Mouse (Mus musculus) brain, adult 2 months (tissue): ENCODE measurements around the gene Ubash3a.
A peak's percentile ranks its signal among the peaks of the same experiment; 100 is the strongest.
"Not testable (repeated sequence)": the region's sequence is repeated elsewhere in the genome, so short reads cannot be mapped to it uniquely, and the experiment has no call there.

Source experiments
- DNase-seq: peaks from one replicate; pipeline ENCODE4 v3.0.0; 2011; ENCODE audit warnings: low read depth, low spot score

The Ubash3a gene

DNA sequence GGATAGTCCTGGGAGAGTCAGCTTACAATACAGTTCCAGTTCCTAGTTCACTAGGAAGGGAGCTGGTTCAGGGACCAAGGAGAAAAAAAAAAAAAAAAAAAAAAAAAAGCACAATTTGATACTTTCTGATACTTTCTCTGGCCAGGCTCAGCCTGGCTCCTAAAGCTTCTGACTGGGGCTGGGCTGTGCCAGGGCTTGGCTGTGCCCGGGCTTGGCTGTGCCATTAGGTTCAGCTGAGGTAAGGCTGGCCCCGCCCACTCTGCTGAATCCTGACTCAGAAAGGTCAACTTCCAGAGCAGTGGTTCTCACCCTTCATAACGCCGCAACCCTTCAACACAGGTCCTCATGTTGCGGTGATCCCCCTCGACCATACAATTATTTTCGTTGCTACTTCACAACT is 52.8 kb downstream of the Ubash3a start:
- no peak for DNase-seq

DNA sequence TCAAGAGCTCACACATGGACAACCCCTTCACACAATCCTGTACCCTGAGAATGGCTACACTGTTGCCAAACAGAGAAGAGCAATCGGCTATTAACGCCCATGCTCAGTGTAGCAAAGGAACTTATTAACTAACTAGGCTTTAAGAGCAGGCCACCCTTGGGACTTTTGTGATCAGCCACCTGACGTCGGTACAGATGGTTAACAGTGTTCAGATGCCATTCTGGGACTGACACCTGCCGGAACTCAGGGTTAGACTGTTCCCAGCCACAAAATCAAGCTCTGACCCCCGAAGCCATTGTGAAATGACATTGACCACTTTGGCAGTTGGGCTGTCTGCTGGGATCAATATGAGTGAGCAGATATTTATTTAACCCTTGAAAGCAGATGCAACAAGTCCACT is 53.7 kb downstream of the Ubash3a start:
- DNase-seq = no peak

DNA sequence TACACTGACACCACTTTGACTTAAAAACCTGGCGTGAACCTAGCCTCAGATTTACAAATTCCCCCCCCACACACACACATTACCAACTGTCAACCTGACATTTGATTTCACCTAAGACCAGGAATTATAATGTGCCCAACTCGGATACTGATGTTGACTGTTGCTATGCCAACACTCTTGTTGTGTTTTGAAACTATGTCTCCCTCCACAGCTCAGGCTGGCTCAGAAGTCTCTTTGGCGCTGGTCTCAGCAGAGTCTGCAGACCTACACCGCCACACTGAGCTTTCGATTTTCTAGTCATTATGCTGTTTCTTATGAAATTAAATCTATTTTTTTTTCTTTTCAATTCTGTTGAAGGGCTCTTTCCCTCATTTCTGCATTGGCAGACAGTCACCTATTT is 55.0 kb downstream of the Ubash3a start:
- peak; percentile 11 for DNase-seq

DNA sequence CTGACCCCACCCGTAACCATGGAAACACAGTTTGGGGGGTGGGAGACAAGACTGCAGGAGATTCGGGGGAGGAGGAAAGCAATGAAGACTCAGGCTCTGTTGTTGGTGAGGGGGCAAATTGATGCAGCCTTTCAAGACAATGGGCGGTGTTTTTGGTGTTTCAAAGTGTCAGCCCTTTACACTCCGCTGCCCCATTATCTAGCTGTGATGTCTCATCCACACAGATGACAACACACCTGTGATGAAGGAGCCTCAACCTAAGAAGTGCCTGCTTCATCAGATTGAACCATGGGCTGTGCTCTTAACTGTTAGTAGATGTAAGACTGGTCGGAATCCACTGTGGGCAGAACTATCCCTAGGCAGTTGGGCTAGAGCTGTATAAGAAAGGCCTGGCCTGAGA is 56.1 kb downstream of the Ubash3a start:
- DNase-seq = no peak

DNA sequence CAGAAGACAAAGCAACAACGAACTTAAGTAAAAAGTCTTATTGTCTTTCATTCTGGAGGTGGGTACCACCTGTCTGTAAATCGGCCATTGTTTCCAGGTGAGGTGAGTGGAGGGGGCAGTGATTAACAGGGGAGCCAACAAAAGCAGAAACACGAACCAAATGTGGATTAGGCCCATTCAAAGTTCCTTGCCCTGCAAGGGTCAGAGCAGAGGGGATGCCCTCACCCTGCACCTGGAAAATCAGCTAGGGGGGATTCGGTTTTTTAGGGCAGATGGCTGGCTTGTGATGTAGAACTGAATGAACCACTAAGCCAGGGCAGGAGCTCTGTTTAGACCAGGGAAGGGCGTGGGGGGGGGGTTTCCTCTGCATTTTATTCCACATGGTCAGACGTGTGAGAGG is 56.7 kb downstream of the Ubash3a start:
- no peak for DNase-seq

DNA sequence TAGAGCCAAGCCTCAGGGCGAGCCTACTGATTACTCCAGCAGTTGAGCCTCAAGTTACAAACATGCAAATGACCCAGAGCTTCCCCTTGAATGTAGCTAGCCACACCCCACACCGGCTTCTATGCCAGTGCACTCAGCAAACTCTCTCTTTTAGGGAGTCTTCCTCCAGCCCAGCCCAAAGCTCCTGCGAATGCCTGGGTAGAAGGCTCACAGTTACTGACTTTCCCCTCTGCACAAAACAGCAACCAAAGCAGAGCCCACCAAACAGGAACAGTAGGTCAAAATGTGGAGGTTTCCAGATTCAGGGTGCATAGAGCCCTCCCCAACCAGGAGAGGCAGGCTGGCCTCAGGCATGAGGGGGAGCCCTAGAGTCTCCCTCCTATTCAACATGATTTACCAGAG is 57.5 kb downstream of the Ubash3a start:
- no peak for DNase-seq

DNA sequence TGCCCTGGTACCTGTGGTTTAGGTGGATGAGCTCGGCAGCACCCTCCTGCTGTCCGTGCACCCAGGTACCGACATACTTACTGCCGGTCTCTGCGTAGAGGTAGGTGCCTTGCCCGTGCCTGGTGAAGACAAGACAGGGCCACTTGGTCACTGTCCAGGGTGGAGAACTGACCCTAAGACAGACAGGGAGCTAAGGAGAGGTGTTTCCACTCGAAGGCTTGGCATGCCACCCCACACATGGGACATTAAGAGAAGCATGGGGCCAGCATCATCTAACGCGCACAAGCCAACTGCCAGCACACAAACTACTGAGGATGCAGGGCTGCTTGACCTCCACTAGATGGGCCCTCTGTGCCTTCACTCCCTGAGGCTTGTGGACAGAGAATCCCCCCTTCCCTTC is 58.2 kb downstream of the Ubash3a start:
- no peak for DNase-seq

DNA sequence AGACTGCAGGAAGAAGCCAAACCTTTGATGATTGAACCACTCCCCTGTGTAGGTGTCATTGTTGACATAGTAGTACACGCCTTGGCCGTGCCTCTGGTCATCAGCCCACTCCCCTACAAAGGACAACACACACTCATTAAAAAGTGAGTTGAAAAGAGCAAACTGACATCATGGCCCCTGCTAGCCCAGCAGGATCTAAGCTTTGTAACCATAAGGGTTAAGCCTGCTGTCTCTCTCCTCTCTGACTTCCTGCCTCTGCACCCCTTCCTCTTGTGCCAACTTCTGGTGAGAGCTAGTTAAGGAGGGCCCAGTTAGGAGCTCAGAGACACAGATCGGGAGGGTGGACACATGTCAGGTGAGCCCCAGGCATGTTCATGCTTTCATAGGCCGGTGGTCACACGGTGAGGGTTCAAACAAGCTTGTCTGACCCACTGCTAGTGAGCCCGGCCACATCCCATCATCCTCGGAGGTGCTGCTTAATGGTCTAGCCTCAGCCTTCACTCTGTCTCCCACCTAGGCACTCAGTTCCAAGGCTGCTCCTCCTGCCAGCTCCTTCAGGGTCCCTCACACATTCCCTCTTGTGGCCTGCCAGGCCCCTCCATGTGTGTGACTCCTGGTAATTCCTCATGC is 58.8 kb downstream of the Ubash3a start:
- no peak for DNase-seq

DNA sequence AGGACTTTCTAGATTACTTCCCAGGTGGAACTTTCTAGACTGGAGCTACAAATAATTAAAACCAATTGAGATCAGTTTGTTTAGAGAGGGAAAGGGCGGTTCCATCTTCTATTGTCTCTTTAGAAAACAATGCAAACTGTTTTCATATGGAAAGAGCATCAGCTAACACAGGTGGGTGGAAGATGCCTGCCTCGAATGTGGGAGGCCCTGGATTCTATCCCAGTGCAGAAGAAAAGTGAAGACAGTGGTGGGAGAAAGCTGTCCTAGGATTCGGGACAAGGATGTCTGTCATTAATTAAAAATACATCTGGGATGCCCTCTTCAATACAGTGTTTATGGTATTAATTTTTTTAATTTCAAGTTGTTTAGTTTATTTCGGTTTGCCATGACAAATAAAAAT is 59.5 kb downstream of the Ubash3a start:
- DNase-seq = no peak

DNA sequence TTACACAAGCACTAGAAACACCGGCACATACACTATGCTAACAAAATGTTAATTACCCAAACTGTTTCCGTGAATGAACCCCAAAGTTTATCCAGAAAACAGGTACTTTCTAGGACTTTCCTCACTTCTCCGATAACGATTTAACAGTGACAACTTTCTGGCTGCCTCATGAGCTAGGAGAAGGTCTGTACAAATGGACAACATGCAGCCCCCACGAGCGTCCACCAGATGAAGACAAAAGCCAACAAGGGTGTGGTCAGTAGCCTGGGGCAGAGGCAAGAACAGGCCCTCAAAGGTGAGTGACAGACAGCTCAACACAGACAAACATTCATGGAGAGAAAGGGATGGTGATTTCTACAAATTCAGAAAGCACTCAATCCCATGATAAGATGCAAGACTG is 59.9 kb downstream of the Ubash3a start:
- DNase-seq = no peak

DNA sequence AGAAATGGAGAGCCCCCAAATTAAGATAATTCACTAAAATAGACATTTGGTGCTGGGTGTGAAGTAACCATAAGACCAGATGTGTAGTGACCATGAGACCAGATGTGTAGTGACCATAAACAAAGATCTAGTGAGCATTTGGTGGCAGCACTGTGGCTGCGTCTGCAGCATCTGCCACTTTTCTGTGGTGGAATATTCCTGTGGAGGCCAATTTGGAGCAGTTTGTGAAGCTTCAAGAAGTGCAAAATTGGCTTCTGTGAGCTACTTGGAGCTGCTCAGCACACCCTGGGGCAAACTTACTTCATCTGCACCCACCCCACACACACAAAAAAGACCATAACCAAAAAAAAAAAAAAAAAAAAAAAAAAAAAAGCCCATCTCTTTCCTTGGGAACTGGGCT is 60.3 kb downstream of the Ubash3a start:
- no peak for DNase-seq

DNA sequence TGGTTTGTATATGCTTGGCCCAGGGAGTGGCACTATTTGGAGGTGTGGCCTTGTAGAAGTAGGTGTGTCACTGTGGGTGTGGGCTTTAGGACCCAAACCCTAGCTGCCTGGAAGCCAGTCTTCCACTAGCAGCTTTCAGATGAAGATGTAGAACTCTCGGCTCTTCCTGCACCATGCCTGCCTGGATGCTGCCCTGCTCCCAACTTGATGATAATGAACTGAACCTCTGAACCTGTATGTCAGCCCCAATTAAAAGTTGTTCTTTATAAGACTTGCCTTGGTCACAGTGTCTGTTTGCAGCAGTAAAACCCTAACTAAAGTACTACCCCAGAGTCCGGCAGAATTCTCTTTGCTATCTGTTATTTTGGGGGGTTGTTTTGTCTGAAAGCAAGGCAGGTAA is 62.1 kb downstream of the Ubash3a start:
- DNase-seq = no peak

DNA sequence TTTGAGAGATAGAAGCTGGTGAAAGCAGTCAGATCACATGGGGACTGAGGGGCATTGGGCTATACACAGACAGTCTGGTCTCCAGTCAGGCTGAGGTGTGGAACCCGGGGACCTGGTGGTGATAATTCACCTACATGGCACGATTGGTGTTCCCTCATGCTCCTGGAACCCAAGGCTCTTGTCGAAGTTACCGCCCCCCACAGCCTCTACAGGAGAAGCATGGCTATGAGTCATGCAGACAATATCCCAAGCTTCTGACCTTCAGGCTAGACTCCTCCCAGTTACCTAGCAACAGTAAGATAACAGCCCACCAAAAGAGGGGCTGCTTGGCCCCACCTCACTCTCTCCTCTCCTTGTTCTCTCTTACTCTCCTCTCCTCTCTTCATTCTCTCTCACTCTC is 62.6 kb downstream of the Ubash3a start:
- DNase-seq = no peak

DNA sequence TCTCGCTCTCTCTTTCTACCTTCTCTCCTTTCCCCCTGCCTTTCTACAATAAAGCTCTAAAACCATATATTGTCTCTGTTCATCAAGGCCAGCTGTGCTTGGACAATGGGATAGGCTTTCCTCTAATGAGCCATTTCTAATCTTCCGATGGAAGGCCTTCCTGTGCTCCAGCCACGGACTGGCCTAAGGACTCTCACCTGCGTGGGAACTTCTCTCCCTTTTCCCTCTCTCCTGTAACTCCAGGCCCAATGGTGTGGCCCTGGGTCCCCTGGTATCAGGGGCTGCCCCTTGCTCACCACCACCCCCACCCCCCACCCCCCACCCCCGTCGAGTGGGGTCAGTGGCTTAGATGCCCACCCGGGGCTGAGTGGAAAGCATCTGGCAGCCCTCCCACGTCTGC is 63.1 kb downstream of the Ubash3a start:
- DNase-seq = not testable (repeated sequence)

DNA sequence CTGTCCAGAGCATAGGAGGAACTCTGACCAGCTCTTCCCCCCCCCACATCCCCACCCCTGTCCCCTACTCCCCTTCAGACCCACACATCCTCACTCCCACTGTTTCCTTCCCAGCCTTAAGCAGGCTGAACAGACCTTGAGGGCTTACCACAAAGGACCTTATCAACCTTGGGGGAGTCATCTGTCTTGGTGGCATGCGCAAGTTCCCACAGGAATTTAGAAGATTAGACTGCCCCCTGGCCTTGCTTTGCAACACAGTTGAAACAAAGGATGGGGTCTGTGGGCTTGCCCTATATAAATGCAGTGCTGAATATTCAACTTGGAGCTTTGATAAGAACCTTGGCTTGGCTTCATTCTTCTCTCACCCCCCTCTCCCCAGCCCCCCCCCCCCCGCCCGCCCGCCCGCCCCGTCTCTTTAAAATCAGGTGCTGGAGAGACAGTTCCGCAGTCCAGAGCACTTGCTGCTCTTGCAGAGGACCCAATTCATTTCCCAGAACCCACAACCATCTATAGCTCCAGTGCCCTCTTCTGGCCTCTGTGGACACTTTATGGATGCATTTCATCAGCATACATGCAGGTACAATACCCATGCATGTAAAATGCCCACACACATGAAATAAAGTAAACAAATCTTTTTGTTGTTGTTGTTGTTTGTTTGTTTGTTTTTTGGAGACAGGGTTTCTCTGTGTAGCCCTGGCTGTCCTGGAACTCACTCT is 63.6 kb downstream of the Ubash3a start:
- DNase-seq = no peak

DNA sequence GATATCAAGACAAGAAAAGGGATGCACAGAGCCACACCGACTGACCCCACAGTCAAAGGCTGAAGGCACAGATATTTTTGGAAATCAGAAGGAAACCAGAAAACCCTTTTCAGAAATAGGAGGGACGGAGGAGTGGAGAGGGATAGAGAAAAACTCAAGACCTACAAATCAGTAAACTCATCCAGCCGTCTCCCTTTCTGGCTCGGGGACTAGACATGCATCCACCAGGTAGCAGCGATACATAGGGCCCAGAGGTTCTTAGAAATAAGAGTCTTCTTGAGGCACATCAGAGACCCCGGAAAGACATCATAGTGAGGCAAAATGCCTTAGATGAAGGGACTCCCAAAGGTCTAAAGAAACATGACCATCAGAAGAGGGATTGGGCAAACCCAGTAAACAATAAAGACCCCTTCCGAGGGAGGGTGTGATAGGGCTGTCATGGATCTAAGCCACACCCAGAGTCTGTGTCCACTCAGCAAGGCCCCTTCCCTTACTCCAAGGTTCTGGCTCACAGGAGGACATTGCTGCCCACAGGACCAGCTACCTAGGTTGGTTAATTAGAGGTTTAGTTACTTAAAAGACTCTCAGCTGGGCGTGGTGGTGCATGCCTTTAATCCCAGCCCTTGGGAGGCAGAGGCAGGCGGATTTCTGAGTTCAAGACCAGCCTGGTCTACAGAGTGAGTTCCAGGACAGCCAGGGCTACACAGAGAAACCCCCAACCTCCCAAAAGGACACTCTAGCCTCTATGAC is 64.9 kb downstream of the Ubash3a start:
- DNase-seq = no peak

DNA sequence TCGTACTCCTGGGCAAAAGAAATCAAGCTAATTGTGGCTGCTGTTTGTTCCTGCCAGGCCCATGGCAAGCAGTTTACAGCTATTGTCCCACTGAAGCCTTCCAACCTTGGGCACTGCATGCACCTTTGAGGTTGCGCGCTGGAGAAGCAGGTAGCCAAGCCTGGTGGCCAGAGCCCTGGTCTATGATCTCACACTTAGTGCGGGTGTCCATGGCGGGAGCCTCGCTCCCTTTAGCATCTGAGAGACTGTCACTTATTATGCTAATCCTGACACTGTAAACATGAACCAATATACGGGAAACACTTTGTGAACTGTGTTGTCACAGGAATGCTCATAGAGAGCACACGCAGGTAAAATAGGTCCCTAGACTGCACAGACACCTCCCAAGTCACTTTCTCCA is 66.0 kb downstream of the Ubash3a start:
- DNase-seq = no peak

DNA sequence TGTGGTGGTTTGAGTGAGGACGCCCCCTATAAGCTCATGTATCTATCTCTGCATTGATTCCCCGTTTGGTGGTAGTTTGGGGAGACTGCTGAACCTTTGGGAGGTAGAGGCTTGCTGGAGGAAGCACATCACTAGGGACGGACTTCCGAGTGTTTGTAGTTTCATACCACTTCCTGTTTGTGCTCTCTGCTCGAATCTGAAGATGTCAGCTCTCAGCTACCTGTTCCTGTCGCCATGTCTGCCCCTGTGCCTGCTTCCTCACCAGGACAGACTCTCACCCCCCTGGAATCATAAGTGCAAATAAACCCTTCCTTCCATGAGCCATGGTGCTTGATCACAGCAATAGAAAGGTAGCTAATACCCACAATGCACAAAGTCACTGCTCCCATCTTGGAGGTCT is 67.5 kb downstream of the Ubash3a start:
- DNase-seq = no peak

DNA sequence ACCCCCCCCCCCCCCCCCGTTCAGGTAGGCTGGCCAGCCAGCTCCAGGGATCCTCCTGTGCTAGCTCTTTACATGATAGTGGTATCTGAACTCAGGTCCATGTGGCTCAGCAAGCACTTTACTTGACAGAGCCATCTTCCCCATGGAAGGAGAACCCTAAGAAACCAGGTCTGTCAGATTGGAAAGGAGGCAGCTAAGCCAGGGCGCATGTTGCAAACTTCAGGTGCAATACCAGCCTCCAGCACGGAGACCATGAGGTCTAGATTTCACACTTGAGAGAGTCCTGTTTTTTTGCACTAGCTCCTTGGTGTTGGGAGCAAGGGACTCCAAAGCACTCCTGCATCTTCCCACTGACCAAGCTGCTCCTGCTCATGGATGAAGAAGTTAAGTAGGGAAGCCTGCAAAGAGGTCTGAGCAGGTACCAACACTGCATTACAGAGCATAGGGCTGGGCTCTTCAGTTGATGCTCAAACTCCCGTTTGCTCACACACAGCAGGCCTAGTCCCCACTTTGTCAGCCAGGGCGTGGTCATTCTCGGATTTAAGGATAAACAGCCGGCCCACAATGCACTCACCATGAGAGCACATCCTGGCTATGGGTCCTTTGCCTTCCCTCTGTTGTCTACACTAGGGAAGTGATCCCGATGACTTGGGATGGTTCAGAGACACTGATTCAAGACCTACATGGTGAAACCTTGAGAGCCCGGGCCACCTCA is 68.7 kb downstream of the Ubash3a start:
- no peak for DNase-seq

DNA sequence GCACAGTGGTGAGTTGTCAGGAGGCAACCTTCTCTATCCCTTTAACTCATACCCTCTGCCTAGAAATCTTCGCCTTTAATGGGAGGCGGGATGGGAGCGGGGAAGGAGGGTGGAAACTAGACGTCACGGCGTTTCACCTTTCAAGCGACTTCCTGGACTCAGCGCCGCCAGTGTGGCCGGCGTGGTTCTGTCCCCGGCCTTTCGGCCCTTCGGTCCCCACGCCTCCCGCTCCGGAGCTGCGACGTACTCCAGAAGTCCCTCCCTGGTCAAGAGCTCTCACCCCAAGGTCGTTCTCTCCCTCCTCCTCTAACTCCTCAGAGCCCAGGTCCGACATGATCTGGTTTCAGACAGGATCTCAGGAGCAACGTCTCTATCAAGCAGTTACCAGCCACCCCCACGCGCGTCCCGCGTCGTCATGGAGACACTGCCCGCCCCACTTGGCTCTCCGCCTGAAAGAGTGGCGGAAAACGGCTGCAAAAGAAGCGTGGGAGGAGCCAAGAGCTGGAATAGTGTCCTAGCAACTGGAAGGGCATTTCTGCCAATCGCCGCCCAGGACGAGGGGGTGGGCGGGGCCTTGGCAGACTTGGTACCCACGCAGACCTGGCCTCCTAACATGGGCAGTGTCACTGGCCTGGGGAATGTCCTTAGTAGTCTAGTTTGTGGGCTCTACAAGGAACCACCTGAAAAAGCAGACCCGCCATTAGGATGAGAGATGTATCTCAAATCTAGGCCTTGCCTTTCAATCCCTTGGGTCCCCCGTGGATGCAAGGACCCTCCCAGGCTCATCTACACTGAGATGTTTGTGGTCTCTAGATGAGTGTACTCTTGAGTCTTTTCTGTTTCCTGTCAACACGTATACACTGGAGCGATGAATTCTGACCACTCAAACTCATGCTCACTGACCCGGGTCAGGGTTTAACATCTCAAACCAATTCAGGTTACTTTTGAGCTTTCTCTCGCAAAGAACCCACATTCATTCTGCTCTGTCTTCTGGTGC is 69.5 kb downstream of the Ubash3a start, which contains the start of gene Rsph1:
TSS of gene Rsph1 (minus strand) at position 462 of the 997 bp plus-strand sequence.
- peak; percentile 95 for DNase-seq

DNA sequence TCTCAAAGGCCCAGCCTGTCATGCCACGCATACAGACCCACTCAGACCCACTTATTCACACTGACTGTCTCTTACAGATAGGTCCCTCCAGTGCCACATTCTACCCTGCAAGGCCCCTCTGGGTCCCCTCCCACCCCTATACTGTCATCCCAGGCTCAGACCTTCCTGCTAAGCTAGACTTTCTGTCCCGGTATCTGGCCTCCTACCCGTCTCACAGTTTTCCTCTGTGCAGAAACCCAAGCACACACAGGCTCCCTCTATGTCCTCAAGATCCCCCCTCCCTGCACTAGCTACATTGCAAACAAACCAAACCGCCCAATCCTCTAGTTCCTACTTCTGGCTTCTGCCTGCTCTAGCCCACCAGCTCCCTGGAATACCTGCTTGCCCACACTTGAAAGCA is 70.3 kb downstream of the Ubash3a start:
- DNase-seq = no peak
